Mouse (Mus musculus) heart, adult 18-20 months (tissue): ENCODE data around the gene Ndrg3. TPM values are rescaled to one million over a fixed set of nuclear protein-coding genes. Genes with fewer than 3 reads are reported as not detected.
"Not testable (repeated sequence)": the region's sequence is repeated elsewhere in the genome, so short reads cannot be mapped to it uniquely, and the experiment has no call there.

Experiments used
- DNase-seq, 2 experiments: peaks; one replicate each; pipeline ENCODE4 v3.0.0; 2021 to 2022; ENCODE audit warnings: mixed read lengths in 1 of 2
- total RNA-seq, 2 experiments: library from RNA; stranded (reverse); gene quantifications; 2 replicates each; pipeline ENCODE4 v1.2.3; 2021

Gene Ndrg3
- total RNA-seq, 2 experiments from 2014 or later: 17.7 to 23.7 TPM

DNA sequence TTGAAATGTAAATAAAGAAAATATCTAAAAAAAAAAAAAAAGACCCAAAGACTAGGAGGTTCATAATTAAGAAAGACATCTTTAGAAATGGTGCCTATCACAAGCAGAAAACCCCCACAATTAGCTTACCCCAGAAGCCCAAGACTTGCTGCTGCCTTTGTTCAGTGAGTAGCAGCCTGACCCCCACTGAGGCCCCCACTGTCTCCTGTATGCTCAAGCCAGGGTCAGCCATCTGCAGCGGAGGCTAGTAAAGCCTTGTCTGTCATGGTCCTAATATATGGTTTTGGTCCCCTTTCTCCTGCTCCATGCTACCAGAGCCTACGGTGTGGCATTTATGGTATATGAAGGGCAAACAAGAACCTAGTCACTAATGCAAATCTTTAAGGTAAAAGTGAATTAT is 90.5 kb downstream of the Ndrg3 start:
- DNase-seq: no peak

DNA sequence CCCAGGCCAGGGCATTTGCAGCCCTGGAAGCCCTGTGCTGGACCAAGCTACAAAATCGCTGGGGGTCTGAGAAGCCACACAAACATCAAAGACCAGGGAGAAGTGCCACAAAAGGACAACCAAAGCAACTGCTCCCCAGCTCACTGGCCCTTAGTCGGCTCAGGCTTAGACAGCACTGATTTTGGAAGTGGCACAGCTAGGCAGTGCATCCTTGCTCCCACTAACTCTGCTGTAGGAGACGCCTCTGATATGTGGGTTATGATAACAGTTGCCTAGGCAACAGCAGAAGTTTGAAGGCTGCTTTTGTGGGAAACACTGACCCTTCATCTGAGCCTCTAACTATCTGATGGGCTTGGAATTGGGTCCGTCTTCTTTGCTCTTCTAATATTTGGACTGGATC is 92.7 kb downstream of the Ndrg3 start:
- DNase-seq: no peak

DNA sequence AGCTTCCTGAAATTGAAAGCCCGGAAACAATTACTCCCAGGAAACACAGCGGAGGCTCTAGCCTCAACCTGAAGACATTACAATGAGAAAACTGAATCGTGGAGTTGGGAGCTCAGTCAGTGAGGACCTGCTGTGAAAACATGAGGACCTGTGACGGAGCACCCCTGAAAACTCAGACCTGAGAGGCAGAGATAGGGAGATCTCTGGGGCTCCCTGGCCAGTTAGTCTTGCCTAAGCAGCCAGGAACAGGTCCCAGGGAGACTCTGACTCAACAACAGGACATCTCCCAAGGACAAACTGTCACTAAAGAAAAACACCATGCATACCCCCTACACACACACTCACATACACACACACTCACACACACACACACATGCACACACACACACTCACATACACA is 93.5 kb downstream of the Ndrg3 start:
- DNase-seq: no peak

DNA sequence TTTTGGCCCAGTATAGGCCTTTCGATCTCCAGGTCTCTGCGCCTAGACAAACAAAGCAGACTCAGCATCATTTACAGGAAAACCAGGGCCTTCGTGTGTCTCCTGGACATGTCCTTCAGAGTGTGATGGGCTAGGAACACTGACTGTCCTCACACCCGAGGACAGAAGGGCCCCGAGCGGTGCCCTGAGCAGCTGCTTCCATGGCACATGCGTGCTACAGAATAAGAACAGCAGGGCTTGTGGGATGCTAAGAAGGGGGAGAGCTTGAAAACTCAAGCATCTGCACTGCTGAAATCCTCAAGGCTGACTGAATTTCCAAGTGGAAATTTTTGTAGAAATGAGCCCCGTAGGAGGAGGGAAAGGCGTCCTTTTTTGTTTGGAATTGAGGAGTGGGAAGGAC is 94.8 kb downstream of the Ndrg3 start:
- no peak for DNase-seq

DNA sequence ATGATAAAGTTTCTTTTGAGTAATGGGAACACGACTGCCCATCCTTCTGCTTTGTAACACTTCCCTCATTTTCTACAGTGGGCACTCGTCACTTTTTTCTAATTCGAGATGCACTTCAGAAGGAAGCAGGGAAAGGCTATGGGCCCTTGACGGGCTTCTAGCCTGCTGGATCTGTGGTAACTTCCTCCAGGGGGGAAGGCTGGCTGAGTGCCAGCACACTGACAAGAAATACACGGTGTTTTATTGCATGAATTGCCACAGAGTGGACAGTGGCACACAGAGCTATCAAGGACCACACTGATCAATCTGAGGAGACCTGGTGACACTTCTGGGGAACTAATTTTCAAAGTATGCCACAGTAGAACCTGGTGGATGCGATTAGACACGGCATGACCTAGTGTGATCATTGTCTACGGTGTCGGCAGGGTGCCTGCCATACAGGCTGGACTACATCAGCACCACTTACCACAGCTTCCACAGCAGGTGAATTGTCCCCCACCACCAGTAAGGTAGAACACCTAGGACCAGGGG is 95.4 kb downstream of the Ndrg3 start:
- DNase-seq: no peak

DNA sequence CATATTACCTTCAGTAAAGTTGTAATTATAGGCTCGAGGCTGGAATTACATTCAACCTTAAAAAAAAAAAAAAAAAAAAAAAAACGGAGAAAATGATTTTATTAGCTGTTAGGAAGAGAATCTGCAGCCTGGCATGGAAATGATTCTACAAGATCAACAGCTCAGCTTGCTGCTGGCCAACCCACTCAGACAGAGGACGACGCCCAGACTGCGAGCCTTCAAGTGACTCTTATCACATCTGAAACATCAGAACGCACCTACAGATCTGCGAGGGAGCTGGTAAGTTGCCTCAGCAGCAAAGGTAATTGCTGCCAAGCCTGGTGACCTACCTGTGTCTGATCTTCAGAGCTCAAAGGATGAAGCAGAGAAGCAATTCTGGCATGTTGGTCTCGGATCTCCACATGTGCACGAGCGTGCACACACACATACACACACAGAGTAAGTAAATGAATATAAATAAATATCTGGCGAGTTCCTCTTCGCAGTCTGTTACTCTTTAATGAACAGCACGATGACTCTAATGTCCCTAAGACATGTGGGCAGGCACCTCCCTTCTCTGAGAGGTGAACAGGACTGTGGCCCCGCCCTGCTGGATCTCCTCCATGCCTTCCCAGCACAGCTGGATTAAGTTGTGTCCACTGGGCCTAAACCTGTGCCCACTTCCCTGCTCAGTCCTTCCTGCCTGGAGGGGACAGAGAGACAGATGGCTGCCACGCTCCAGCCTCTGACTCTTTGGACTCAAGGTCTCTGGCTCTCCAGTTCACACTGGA is 97.2 kb downstream of the Ndrg3 start:
- no peak for DNase-seq

DNA sequence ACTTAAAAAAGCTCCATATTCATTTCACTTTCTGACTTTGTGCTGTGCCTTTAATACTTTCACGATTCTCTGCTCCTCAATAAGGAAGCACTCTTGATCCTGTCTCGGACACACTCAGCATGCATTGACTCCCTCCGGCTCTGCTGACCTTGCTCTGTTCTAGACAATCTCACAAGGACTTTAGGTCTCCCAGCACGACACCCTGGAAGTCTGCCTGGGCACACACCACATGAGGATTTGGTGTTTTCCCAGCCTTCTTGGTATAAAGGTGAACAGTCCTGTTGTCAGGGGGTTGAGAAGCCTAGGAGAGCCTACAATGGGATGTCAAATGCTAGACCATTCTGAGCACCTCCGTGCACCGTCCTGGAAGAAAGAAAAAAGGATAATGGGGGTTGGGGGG is 99.0 kb downstream of the Ndrg3 start:
- no peak for DNase-seq

DNA sequence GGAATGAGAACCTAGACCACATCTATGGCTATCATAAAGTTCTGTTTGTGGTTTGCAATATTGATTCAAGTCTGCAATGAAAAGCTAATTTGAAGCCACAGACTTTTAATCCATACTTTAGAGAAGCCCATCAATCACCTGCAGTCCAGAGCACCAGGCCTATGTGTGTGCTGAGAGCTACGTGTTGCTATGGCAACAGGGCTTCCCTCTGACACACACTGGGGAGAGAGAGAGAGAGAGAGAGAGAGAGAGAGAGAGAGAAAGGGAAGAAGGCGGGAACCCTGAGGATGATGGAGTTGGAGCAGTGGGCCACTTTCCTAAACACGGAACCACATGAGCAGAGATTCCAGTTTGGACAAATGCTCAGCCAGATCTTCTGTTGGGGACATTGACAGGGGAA is 99.6 kb downstream of the Ndrg3 start:
- no peak for DNase-seq

DNA sequence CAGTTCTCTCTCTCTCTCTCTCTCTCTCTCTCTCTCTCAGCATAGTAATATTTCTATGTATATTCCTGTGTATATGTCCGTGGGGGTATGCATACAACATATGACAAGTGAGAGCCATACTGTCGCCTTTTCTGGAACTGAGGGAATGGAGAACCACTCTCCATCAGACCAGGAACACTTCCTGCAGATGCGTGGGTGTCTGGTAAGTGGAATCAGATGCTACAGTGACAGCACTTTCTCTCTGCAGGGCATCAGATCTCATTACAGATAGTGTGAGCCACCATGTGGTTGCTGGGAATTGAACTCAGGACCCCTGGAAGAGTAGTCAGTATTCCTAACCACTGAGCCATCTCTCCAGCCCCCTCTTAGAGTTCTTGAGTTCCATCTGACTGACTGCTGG is 103.4 kb downstream of the Ndrg3 start:
- no peak for DNase-seq

DNA sequence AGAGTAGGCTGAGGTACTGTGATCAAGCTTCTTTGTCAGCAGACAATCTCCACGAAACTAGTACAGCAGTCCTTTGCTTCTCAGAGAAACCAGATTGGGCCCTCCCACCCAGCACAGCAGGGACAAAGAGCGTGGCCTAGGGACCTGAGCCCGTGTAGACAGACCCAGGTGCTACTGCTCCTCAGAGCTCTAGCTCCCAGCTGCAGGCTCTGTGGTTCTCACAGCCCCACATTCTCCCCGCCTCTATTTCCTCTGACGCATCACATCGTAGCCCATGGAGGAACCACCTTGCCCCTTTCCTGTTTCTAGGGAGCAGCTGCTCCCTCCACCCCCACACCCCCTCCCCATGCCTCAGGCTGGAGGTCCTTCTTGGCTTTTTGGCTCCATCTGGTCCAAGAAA is 104.8 kb downstream of the Ndrg3 start, which contains the start of gene Sla2:
Gene Sla2 (minus strand): TSS at position 176 of the 400 bp plus-strand sequence.
- peak in 1 of 2 experiments; percentile 21 for DNase-seq

DNA sequence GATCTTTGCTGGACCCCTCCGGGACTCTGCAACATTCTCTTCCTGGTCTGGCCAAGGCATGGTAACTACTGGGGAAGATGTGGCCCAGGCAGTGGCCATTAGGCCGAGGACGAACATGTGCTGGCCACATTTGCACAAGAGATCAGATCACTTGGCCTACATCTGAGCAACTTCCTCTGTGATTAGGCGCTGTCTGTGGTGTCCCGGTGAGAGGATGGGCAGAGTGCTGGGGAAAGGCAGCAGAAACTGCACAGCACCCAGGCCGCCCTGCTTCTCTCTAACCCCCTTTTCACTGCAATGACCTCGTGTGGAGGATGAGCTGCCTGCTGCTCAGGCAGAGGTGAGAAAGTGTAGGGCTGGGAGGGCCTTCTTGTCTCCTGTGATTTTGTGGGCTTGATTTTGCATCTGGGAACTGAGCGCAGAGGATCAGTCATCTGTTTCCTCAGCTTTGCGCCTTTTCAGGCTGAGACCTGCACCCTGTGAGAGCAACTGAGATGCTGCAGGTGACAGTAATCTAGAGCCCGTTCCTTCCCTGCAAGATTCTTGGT is 105.7 kb downstream of the Ndrg3 start:
- DNase-seq: no peak

DNA sequence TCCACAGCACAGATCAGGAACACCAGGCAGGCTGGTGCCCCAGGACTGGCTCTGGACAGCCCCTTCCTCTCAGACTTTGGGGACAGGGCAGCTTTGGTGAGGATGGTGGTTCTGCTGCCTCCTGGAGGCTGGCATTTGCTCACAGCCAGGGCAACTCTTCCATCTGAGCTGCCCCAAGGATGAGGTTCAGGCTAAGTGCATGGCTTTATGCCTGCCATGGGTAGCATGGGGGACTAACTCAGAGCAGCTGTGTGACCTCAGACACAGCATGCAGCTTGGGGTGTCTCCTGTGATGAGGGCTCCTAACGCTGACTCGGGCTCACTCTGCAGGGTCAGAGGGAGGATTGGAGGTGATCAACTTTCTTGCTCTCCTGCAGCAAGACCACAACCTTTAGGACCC is 106.2 kb downstream of the Ndrg3 start:
- DNase-seq: not testable (repeated sequence)

DNA sequence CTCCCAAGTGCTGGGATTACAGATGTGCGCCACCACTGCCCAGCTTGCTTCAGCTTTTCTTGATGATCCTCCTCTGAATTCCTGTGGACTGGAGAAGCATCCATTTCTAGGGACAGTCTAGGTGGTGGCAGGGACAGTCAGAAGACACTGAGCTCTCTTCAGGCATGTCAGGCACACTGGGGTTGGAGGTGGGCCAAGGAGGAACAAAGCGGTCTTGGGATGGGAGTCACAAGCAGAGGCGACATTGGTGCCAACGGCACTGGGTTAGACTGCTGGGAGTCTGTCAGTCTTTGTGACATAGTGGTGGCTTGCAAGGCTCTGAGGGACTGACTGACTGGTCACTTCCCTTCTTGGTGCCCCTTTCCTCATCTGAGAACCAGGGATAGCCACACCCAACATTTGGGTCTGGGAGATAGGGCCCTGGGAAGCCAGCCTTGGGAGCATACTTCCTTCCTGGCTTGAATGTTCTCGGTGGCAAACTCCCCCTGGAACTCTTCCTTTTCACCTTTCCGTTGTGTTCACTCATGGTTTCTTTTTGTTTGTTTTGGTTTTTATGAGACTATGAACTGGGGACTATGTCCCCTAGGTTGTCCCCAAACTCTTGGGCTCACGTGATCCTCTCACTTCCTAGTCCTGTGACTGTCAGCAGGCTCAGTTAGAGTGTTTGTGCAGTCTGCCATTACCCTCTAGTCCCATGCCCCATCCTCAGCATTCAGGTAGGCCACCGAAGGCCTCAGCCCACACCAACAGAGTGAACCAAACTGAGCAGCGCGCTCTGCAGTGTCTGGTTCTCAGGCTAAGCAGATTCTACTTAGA is 107.3 kb downstream of the Ndrg3 start:
- no peak for DNase-seq

DNA sequence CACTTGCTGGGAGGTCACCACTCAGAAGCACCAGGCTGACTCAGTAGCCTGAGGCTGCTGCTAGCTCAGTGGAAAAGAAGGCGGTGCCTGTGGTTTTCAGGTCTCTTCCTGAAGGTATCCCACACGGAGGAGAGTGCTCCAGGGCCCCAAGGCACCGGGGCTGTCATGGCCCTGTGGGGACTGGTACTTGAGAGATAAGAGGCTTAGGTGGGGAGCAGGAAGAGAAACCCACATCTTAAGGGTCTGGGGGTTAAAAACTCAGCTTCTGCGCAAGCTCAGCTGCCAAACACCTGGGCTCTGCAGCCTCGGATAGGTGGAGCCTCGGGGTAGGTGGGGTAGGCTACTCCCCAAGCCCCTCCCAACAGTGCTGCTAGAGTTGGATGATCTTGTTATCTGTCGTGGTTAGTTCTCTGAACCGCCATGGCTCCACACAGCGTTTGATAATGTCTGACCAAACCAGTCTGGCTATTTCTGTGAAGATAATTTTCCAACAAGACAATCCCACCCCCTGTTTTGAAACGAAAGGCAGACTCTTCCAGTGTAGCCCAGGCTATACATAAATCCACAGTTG is 109.3 kb downstream of the Ndrg3 start:
- DNase-seq: no peak

DNA sequence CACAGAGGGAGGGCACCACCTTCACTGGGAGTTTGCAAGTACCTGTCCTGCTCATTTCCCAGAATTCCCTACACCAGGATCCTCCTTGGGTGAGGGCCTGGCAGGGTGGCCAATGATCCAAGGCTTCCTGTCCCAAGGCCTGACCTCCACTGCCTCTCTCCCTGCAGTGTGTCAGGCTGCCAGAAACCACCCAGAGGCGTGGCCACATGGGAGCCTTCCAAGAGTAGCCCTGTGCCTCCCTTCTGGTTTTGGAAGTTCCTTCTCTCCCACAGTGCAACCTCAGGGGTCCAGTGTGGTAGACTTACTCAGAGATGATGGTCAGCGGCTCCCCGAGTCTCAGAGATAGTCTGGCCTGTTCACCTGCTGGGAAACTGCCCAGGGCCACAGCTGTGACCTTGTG is 112.3 kb downstream of the Ndrg3 start:
- DNase-seq: peak in 1 of 2 experiments; percentile 45

DNA sequence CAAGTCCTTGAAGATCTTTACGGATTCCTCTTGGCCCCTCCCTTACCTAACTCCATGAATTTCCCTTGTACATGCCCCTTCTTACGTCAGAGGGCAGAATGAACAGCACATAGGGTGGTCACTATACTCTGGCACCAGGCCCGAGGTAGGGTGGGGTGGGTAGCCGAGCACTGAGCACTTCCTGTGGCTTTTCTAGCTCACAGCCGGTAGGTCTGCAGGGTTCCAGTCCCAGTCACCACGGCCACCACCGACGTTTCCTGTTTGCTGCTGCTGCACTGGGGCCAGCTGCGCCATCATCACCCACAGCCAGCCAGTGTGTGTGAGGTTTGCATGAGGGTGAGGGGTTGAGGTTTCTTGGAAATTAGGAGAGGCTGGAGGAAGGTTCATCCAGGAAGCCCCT is 114.1 kb downstream of the Ndrg3 start:
- peak in 1 of 2 experiments; percentile 23 for DNase-seq

Other genes starting within 250 kb of the Ndrg3 start
- gene Myl9, start 216.6 kb downstream of the Ndrg3 start, total RNA-seq: 10 to 100 TPM; 70.9 to 74.6 TPM
- gene Tgif2, start 152.0 kb downstream of the Ndrg3 start, total RNA-seq: under 1 TPM; 0.37 to 0.44 TPM
- gene 4930518I15Rik, start 134.1 kb downstream of the Ndrg3 start, total RNA-seq: under 1 TPM; 0.49 to 0.60 TPM
- 100 to 1,000 TPM; 110 to 113 TPM for gene Rab5if, start 128.9 kb downstream of the Ndrg3 start, total RNA-seq
- under 1 TPM in 1 of 2 experiments, not detected in 1; 0.31 TPM for gene Sla2, start 104.9 kb downstream of the Ndrg3 start, total RNA-seq
- gene Dsn1, start 15.1 kb upstream of the Ndrg3 start, total RNA-seq: 1 to 10 TPM; 1.7 to 2.3 TPM
- gene Soga1, start 87.2 kb upstream of the Ndrg3 start, total RNA-seq: 10 to 100 TPM; 10.4 to 11.0 TPM
- gene Tldc2, start 95.0 kb upstream of the Ndrg3 start, total RNA-seq: not detected
- gene Samhd1, start 143.2 kb upstream of the Ndrg3 start, total RNA-seq: 10 to 100 TPM; 21.7 to 26.3 TPM
- 1 to 10 TPM; 1.6 to 1.7 TPM for gene Rbl1, start 212.5 kb upstream of the Ndrg3 start, total RNA-seq